Comparison of ENCODE assay signal across 8 mouse cellular contexts in genomic region chr5:90931911-90932310, GRCm38 (mm10). TPM values are rescaled to one million over a fixed set of nuclear protein-coding genes. Genes with fewer than 3 reads are reported as not detected.
DNase-seq lines count a peak whose midpoint lies in the region; ATAC-seq and TF ChIP-seq lines count a peak whose summit lies in the region.

No protein-coding gene starts in this region.

- H3K27me3 ChIP-seq in heart, embryonic 14.5 days (ENCODE audit: control insufficient read depth, insufficient read depth, low read length): no peaks in the 10 kb centered on the region
- H3K27me3 ChIP-seq in forebrain, postnatal 0 days (ENCODE audit: insufficient read depth, low read length): no peaks in the 10 kb centered on the region

- no peak for DNase-seq in heart, postnatal 4 days
- DNase-seq in Muller cell, postnatal 12 days (ENCODE audit: inconsistent ontology term): peak; percentile 47
- DNase-seq in forebrain, postnatal 0 days: no peak
- no peak for DNase-seq in layer of hippocampus, adult 18-20 months (ENCODE audit: low spot score in 2 of 2)
- no peak for DNase-seq in thymus, postnatal 14 days
- no peak for DNase-seq in adrenal gland, postnatal 14 days

- H3K27ac ChIP-seq in heart, embryonic 14.5 days (replicated peaks in 1 of 2; ENCODE audit: control insufficient read depth in 1 of 2, insufficient read depth in 1 of 2, low read depth in 2 of 2, low read length in 2 of 2): peak overlapping the region; percentile 94 to 96
- peak overlapping the region; percentile 98 for H3K27ac ChIP-seq in forebrain, postnatal 0 days (ENCODE audit: low read depth, low read length)

- H3K4me1 ChIP-seq in heart, embryonic 14.5 days (ENCODE audit: control insufficient read depth in 2 of 2, insufficient read depth in 2 of 2, low read length in 2 of 2): peaks cover 2 to 14% of the 10 kb centered on the region in 2 experiments
- H3K4me1 ChIP-seq in forebrain, postnatal 0 days (ENCODE audit: insufficient read depth): peaks cover 7% of the 10 kb centered on the region

- no peak for ATAC-seq in heart, embryonic 14.5 days (ENCODE audit: insufficient number of reproducible peaks, insufficient read depth, low FRiP score, low read depth)
- peak; percentile 41 for ATAC-seq in forebrain, postnatal 0 days
- peak; percentile 25; the same call in 1 of the 2 replicates for ATAC-seq in megakaryocyte-erythroid progenitor cell, adult 5-6 weeks (replicated peaks; ENCODE audit: low FRiP score, low TSS enrichment, poor library complexity, severe bottlenecking)

- H3K9ac ChIP-seq in heart, embryonic 14.5 days (ENCODE audit: low read length): peak overlapping the region; percentile 91
- H3K9ac ChIP-seq in forebrain, postnatal 0 days: peak overlapping the region; percentile 98

- peaks cover 16% of the 10 kb centered on the region; the same call in 1 of the 2 replicates for H3K36me3 ChIP-seq in heart, embryonic 14.5 days (ENCODE audit: control insufficient read depth, insufficient read depth, low read length)
- peaks cover 5% of the 10 kb centered on the region for H3K36me3 ChIP-seq in forebrain, postnatal 0 days (ENCODE audit: insufficient read depth)

- H3K4me3 ChIP-seq in heart, embryonic 14.5 days (ENCODE audit: control insufficient read depth in 1 of 2, insufficient read depth in 1 of 2, low read depth in 1 of 2, low read length in 2 of 2): peak overlapping the region; percentile 82 to 85
- peak overlapping the region; percentile 74 for H3K4me3 ChIP-seq in forebrain, postnatal 0 days (ENCODE audit: low read depth, low read length)

- TF ChIP-seq CTCF in forebrain, postnatal 0 days (IDR thresholded peaks at IDR 0.05; ENCODE audit: low read depth): no peak

- H3K4me2 ChIP-seq in heart, embryonic 14.5 days (ENCODE audit: low read length): peak overlapping the region; percentile 71
- H3K4me2 ChIP-seq in forebrain, postnatal 0 days (ENCODE audit: low read depth): peak overlapping the region; percentile 69

- 7% methylated on average over 6 of the region's 6 CpGs for WGBS in heart, embryonic 14.5 days
- 4% methylated on average over 6 of the region's 6 CpGs for WGBS in forebrain, postnatal 0 days

- no peaks in the 10 kb centered on the region for H3K9me3 ChIP-seq in heart, embryonic 14.5 days (ENCODE audit: control insufficient read depth, low read length)
- H3K9me3 ChIP-seq in forebrain, postnatal 0 days (ENCODE audit: low read length): no peaks in the 10 kb centered on the region

RNA-seq across cellular contexts. Expression of gene Mthfd2l, which starts 1.0 kb away (rescaled TPM):
- polyA plus RNA-seq in heart, embryonic 14.5 days (2014; fragmentation: Nextera tagmentation; extraction: Ambion mirVana): 34.6 and 35.5 TPM in 2 replicates
- total RNA-seq in heart, postnatal 4 days (2021): 10 to 100 TPM; 17.6 to 19.2 TPM
- total RNA-seq in forebrain, postnatal 0 days (2014; rRNA removed): 74.5 and 76.1 TPM in 2 replicates
- 43.3 and 46.6 TPM in 2 replicates for polyA plus RNA-seq in forebrain, postnatal 0 days (2015; fragmentation: Nextera tagmentation; extraction: Ambion mirVana)
- total RNA-seq in megakaryocyte-erythroid progenitor cell, adult 5-6 weeks (2014; fragmentation: Nextera tagmentation): 20.6 and 24.1 TPM in 2 replicates
- 16.1 and 19.1 TPM in 2 replicates for total RNA-seq in megakaryocyte-erythroid progenitor cell, adult 5-6 weeks (2017)
- total RNA-seq in layer of hippocampus, adult 18-20 months (2021): 10 to 100 TPM; 18.8 to 20.3 TPM
- total RNA-seq in adrenal gland, postnatal 14 days (2021): 15.3 and 16.7 TPM in 2 replicates

RNA-seq across cellular contexts. Expression of gene Cxcl2, which starts 28.2 kb away (rescaled TPM):
- 0.20 TPM in 1 of 2 replicates, not detected in the other for polyA plus RNA-seq in heart, embryonic 14.5 days (2014; fragmentation: Nextera tagmentation; extraction: Ambion mirVana)
- not detected for total RNA-seq in heart, postnatal 4 days (2021)
- total RNA-seq in forebrain, postnatal 0 days (2014; rRNA removed): not detected in 2 replicates
- polyA plus RNA-seq in forebrain, postnatal 0 days (2015; fragmentation: Nextera tagmentation; extraction: Ambion mirVana): not detected in 2 replicates
- not detected in 2 replicates for total RNA-seq in megakaryocyte-erythroid progenitor cell, adult 5-6 weeks (2014; fragmentation: Nextera tagmentation)
- 5.2 and 9.9 TPM in 2 replicates for total RNA-seq in megakaryocyte-erythroid progenitor cell, adult 5-6 weeks (2017)
- total RNA-seq in layer of hippocampus, adult 18-20 months (2021): not detected
- 0.30 TPM in 1 of 2 replicates, not detected in the other for total RNA-seq in adrenal gland, postnatal 14 days (2021)

RNA-seq across cellular contexts. Expression of gene Cxcl1, which starts 40.9 kb away (rescaled TPM):
- polyA plus RNA-seq in heart, embryonic 14.5 days (2014; fragmentation: Nextera tagmentation; extraction: Ambion mirVana): 0.42 and 0.66 TPM in 2 replicates
- total RNA-seq in heart, postnatal 4 days (2021): under 1 TPM; 0.45 to 0.72 TPM
- total RNA-seq in forebrain, postnatal 0 days (2014; rRNA removed): not detected in 2 replicates
- 0.25 and 0.48 TPM in 2 replicates for polyA plus RNA-seq in forebrain, postnatal 0 days (2015; fragmentation: Nextera tagmentation; extraction: Ambion mirVana)
- not detected in 2 replicates for total RNA-seq in megakaryocyte-erythroid progenitor cell, adult 5-6 weeks (2014; fragmentation: Nextera tagmentation)
- total RNA-seq in megakaryocyte-erythroid progenitor cell, adult 5-6 weeks (2017): 1.5 TPM in 1 of 2 replicates, not detected in the other
- under 1 TPM; 0.27 to 0.36 TPM for total RNA-seq in layer of hippocampus, adult 18-20 months (2021)
- total RNA-seq in adrenal gland, postnatal 14 days (2021): 0.86 and 1.3 TPM in 2 replicates
